Mouse (Mus musculus) c-Kit-positive CD71-positive TER-119-positive erythroid progenitor cells, embryonic 14.5 days (primary cell): ENCODE measurements around the gene Slc15a3.

Experiments used
- DNase-seq: peaks from one replicate; pipeline ENCODE4 v3.0.0-alpha.2; 2013; ENCODE audit warnings: low spot score

Gene Slc15a3

GRCm38 (mm10) chr19:10839010-10839892, at the start of gene Slc15a3:
Slc15a3 (plus strand) TSS chr19:10839727.
- DNase-seq = no peak

DNA sequence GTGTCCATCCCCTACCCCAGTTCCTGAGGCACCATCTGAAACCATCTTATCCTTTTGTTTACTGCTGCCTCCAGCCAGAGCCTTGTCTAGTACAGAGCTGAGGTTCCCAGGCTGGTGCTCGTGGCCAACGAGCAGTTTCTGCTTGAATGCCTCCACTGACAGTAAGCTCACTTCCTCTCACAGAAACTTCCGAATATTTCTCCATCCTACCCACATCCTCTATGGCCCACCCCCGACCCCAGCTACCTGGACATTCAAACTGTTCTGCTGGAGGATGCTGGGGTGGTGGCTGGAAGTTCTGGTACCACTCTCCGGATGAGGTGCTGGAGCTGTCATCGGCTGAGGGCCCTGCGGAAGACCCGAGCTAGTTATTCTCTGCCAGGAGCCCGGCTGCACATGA, 49.2 kb upstream of the Slc15a3 start:
- DNase-seq = no peak

DNA sequence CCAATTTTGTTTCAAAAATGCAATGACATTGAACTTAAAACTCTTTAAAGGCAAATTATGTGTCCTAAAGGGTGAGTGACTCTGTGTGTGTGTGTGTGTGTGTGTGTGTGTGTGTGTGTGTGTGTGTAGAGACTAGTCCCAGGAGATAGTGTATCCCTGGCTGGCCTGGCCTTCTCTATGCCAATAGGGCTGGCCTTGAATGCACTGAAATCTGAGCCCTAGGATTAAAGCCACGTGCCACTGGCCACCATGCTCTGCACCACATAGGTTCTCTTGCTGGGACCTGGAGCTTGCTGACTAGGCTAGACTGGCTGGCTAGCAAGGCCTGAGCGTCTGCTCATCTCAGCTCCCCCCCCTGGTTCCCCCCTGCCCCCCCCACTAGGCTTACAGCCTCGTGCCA, 46.5 kb upstream of the Slc15a3 start:
- no peak for DNase-seq

- no peak for DNase-seq
Observed at GRCm38 (mm10) chr19:10794916-10795315, 44.6 kb upstream of the Slc15a3 start.

DNA sequence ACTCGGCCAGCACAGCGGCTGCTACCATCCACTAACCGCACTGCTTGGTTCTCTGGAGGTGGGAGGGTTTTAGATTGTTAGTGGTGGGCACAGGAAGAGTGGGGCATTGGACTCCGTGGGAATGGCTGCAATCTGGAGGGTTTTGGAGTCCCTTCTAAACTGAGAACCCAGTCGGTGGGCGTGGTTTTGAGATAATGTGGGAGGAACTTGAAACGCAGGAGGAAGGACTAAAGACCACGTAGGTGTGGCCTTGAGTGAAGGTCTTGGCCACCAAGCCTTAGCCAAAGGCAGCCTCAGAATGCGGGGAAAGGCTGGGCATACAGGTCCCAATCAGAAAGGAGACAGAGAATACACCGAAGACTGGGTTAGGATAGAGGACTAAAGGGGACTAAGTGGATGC, 41.0 kb upstream of the Slc15a3 start:
- DNase-seq = no peak

DNA sequence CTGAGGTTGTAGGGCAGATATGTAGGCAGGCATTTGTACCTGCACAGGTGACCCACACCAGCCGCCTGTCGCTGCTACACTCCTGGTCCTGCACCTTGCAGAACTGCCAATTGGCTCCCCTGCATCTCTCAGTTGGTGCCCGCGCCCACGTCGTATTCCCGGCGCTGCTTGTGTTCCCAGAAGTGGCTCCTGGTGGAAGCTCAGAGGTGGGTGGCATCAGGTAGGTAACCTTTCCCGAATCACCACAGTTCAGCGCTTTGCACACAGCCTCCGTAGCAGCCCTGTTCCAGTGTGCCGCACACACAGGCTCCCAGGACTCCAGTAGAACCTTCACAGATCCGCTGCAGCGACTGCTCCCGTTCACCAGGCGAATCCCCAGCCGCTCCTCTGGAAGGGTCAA, 40.4 kb upstream of the Slc15a3 start:
- no peak for DNase-seq

- DNase-seq = no peak
Observed at GRCm38 (mm10) chr19:10801070-10801469, 38.5 kb upstream of the Slc15a3 start.

GRCm38 (mm10) chr19:10801906-10802305, 37.6 kb upstream of the Slc15a3 start:
- no peak for DNase-seq

DNA sequence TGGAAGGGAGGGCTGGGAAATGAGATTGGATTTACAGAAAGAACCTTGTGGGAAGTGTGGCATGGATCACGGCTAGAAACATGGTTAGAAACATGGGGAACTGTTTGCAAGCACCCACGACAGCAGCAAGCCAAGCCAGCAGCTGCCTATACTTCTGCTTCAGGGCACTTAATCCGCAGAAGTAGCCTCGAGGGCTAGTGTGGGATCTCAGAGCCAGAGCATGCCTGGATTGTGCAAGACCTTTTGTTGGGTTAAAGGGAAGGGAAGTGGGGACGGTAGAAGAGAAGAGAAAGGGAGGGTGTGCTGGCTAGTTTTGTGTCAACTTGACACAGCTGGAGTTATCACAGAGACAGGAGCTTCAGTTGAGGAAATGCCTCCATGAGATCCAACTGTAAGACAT, 35.8 kb upstream of the Slc15a3 start:
- no peak for DNase-seq

GRCm38 (mm10) chr19:10804850-10805660, 34.5 kb upstream of the Slc15a3 start:
- DNase-seq = no peak

- no peak for DNase-seq
Observed at GRCm38 (mm10) chr19:10805661-10806285, 33.8 kb upstream of the Slc15a3 start.

DNA sequence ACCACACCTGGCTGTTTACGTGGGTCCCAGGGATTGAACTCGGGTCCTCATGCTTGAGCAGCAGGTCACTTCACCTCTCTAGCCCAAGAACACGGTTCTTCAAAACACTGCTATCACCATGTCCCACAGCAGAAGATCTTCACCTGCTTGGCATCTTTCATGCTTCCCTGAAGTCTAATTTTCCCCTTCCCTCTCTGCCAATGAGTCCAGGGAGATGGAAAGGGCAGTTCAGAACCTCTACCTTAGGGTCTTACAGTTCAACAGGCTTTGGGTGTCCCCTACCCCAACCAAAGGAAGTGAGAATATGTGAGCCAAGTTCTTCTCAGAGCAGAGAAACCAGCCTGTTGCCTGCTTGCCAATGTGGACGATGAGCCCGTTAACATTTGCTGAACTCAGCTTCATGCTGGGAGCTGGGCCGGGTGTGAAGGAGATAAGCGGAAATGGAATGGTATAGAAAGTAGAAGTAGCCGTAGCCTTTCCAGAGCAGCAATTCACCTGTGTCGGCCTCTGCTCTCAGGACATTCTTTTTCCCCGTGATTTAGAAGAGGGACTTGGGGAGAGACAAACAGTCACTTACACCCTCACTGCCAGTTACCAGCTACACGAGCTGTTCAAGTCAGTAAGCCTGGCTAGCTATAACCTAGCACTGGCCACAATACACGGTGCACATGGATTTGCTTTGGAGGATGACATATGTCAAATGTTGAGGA, 30.8 kb upstream of the Slc15a3 start:
- DNase-seq = no peak

GRCm38 (mm10) chr19:10809428-10810175, 29.9 kb upstream of the Slc15a3 start:
- no peak for DNase-seq

- DNase-seq = no peak
Observed at GRCm38 (mm10) chr19:10810176-10810492, 29.4 kb upstream of the Slc15a3 start.

DNA sequence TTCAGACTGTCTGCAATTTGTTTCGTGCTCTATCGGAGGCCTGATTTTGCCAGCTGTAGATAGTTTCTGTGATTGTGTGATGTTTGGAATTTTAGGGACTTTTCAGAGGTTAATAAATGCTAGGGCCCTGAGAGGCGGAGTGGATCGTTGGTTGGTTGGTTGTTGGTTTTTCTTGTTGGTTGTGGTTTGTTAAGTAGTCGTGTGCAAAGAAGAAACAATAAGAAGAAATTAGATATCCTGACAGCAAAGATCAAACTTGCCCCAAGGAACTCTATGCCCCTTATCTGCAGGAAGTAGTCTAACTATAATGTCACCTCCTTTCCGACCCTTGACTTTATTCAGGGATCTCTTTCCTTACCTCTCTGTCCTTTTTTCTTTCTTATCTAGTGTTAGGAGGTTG, 28.1 kb upstream of the Slc15a3 start:
- no peak for DNase-seq

- DNase-seq = no peak
Observed at GRCm38 (mm10) chr19:10813039-10813438, 26.5 kb upstream of the Slc15a3 start.

GRCm38 (mm10) chr19:10813905-10814304, 25.6 kb upstream of the Slc15a3 start:
- DNase-seq = no peak

- DNase-seq = no peak
Observed at GRCm38 (mm10) chr19:10815871-10816270, 23.7 kb upstream of the Slc15a3 start.

DNA sequence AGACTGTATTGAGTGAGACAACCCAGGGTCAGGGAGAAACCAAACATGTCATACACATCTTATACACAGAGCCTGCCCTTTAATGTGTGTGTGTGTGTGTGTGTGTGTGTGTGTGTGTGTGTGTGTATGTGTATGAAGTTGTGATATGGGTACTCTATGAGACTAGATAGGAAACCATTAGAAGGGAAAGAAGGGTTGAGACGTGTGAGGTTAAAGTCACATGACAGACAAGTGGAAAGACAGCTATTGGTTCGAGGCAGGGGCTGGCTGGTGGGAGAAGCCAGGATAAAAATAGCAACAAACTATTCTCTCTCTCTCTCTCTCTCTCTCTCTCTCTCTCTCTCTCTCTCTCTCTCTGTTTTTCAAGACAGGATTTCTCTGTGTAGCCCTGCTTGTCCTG, 23.1 kb upstream of the Slc15a3 start:
- no peak for DNase-seq

GRCm38 (mm10) chr19:10818217-10818946, 21.1 kb upstream of the Slc15a3 start:
- no peak for DNase-seq

DNA sequence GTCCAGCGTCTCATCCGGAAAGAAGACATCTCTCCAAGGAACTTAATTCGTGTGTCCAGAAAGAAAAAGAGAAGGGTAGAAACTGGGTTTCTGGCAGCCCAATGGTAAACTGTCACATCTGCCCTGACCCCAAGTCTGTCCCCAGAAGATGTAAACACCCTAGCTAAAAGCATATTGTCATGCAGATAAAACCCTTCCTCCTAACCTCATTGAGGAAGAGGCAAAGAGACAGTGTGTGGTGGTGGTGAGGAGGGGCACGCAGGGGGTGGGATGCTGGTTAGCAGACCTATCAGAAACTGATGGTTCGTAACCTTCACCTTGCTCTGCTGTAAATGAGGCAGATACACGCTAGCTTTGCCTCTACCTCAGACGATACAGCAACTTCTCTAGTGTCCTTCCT, 18.2 kb upstream of the Slc15a3 start:
- DNase-seq = no peak
